Mouse (Mus musculus): ENCODE data around the gene Mob2. TPM values are rescaled to one million over a fixed set of nuclear protein-coding genes. Genes with fewer than 3 reads are reported as not detected.

The Mob2 gene
- polyA plus RNA-seq, 1 experiment: 24.8 TPM

DNA sequence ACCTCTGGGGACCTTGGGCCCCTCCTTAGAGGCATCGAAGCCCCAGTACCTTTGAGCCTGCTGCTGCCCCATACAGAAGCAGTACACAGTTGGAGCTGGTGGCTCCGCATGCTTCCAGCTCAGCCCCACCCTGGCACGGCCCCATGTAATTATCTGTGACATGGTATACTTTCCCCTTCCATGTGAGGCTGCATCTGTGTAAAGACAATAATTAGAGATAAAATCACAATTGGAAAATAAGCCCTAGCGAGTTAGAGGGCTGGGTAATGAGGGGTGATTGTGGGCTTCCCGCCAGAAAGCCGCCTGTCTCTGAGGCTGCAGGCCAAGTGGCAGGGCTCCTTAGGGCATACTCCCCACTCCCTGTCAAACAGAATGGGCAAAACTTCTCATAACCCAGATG, 82.9 kb downstream of the Mob2 start:
- TF ChIP-seq TAL1 (IDR thresholded peaks at IDR 0.05; ENCODE audit: low read length) (no peak), GATA1 (IDR thresholded peaks at IDR 0.05; ENCODE audit: low read length) (no peak)
- no peaks in the 10 kb centered on the region for H3K27me3 ChIP-seq (ENCODE audit: control insufficient read depth)
- no peaks in the 10 kb centered on the region for H3K36me3 ChIP-seq (ENCODE audit: control insufficient read depth)
- no peaks in the 10 kb centered on the region for H3K9me3 ChIP-seq (ENCODE audit: control insufficient read depth, low read length)
- H3K4me1 ChIP-seq (ENCODE audit: control insufficient read depth): no peaks in the 10 kb centered on the region
- no peak overlapping the region for H3K4me3 ChIP-seq (replicated peaks)

DNA sequence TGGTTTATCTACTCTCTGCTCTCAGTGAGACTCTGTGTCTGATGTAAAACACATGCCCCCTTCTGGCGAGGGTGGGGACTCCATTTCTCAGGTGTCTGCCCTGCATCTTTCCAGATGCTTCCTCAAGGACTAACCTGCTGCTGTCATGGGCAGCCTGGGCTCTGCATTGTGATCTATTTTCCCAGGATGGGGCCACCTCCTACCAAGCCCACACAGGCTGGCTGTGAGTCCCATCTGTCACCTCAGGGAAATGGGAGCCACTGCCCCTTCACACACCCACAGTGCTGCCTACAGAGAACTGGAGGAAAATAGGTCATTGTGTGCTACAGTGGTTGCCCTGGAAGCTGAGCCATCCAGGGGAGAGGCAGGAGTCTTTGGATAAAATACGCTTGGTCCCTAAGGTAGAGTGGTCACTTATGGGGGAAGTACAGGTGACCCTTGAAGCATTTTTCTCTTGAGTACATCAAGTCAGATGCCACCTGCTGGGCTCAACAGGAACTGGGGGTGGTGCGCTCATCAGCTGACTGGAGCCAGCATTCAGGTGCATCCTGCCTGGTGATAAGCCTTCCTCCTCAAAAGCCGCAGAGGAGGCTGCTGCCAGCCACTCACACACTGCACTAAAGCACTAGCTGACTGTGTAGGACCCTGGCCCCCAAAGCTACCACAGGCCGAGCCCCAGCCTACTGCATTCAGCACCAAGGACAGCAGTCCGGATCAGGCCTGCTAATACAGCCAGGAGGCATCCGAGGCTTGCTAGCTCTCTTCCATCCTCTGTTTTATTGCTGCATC, 87.8 kb downstream of the Mob2 start:
- H3K4me3 ChIP-seq (replicated peaks): no peak overlapping the region
- H3K9me3 ChIP-seq (ENCODE audit: control insufficient read depth, low read length): no peaks in the 10 kb centered on the region
- TF ChIP-seq GATA1 (IDR thresholded peaks at IDR 0.05; ENCODE audit: low read length): no peak
- no peak for TF ChIP-seq TAL1 (IDR thresholded peaks at IDR 0.05; ENCODE audit: low read length)
- H3K4me1 ChIP-seq (ENCODE audit: control insufficient read depth): no peaks in the 10 kb centered on the region
- H3K27me3 ChIP-seq (ENCODE audit: control insufficient read depth): no peaks in the 10 kb centered on the region
- no peaks in the 10 kb centered on the region for H3K36me3 ChIP-seq (ENCODE audit: control insufficient read depth)

DNA sequence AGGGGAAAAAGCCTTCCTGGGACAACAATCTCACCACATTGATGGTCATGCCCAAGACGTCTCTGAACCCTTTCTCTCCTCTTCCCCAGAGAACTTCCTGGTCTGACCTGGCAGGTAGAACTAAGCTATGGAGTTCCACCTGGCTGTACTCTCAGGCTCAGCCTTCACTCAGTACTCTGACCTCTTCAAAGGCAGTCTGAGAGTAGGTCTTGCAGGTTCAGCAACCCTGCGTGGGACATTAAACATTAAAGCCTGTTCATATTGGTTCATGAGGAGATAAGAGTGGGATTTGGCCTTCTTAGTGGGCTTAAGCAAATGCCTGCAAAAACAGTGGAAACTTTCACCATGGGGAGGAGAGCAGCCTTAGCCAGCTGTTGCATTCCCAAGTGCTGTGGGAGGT, 94.6 kb downstream of the Mob2 start:
- Histone ChIP-seq H3K36me3 (ENCODE audit: control insufficient read depth) (no peaks in the 10 kb centered on the region), H3K4me3 (replicated peaks) (no peak overlapping the region), H3K27me3 (ENCODE audit: control insufficient read depth) (no peaks in the 10 kb centered on the region), H3K4me1 (ENCODE audit: control insufficient read depth) (no peaks in the 10 kb centered on the region), H3K9me3 (ENCODE audit: control insufficient read depth, low read length) (no peaks in the 10 kb centered on the region)
- TF ChIP-seq TAL1 (IDR thresholded peaks at IDR 0.05; ENCODE audit: low read length) (no peak), GATA1 (IDR thresholded peaks at IDR 0.05; ENCODE audit: low read length) (no peak)

DNA sequence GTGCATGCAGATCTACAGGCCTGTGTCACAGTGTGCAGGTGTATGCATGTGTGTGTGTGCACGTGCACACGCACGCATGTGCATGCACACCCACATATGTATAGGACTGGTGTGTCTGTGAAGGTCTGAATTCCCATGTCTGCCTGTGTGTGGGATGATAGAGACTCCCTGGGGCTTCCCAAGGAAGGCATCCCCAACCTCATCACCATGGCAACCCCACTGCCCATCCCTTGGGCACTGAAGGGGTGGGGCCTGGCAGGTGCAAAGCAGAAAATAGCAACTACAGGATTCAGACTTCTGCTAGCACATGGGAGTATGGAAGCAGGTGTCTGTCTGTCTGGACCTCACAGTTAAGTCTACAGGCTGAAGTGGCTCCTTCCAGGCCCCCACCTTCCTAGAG, 98.3 kb downstream of the Mob2 start:
- H3K27me3 ChIP-seq (ENCODE audit: control insufficient read depth): no peaks in the 10 kb centered on the region
- no peaks in the 10 kb centered on the region for H3K36me3 ChIP-seq (ENCODE audit: control insufficient read depth)

DNA sequence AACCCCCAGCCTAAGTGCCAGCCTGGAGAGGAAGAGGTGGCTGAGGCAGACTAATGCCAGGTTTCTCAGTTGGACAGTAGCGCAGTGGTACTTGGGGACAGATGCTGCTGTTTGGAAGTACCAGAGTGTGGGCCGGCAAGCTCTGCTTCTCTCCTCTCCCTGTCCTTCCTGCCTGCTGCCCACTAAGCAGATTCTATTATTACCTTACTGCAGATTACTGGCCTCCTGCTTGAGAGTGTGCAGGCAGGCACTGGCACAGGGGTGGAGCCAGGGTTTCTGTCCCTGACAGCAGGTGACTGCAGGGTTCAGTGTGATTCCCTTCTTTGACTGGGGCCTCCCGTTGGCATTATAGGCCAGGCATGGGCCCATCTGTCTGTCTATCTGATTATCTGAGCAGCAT, 99.4 kb downstream of the Mob2 start:
- Histone ChIP-seq H3K4me3 (replicated peaks) (no peak overlapping the region), H3K4me1 (ENCODE audit: control insufficient read depth) (no peaks in the 10 kb centered on the region), H3K9me3 (ENCODE audit: control insufficient read depth, low read length) (no peaks in the 10 kb centered on the region), H3K36me3 (ENCODE audit: control insufficient read depth) (no peaks in the 10 kb centered on the region), H3K27me3 (ENCODE audit: control insufficient read depth) (no peaks in the 10 kb centered on the region)
- no peak for TF ChIP-seq TAL1 (IDR thresholded peaks at IDR 0.05; ENCODE audit: low read length)
- no peak for TF ChIP-seq GATA1 (IDR thresholded peaks at IDR 0.05; ENCODE audit: low read length)

More for the DNA sequence above, 98.3 kb downstream of the Mob2 start:
- H3K9me3 ChIP-seq (ENCODE audit: control insufficient read depth, low read length): no peaks in the 10 kb centered on the region
- TF ChIP-seq TAL1 (IDR thresholded peaks at IDR 0.05; ENCODE audit: low read length) (no peak), GATA1 (IDR thresholded peaks at IDR 0.05; ENCODE audit: low read length) (no peak)
- H3K4me3 ChIP-seq (replicated peaks): no peak overlapping the region
- no peaks in the 10 kb centered on the region for H3K4me1 ChIP-seq (ENCODE audit: control insufficient read depth)

DNA sequence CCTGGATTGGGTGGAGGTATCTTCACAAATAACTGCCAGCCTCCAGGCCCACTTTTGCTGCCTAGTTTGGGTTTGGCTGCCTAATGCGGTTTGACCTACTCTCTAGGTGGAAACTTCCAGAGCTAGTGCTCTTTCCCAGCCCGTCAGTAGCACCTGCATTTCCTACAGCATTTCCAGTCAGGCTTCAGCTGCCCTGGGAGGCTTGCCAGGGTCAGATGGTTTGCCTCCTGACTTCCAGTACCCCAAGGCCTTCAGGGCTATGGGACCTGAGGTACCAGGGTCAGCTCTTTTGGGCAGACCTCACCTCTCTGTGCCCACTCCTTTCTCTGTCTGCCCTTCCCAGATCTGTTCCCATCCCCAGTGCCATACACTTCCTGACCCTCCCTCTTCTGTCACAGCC, 99.9 kb downstream of the Mob2 start:
- Histone ChIP-seq H3K4me1 (ENCODE audit: control insufficient read depth) (no peaks in the 10 kb centered on the region), H3K9me3 (ENCODE audit: control insufficient read depth, low read length) (no peaks in the 10 kb centered on the region), H3K36me3 (ENCODE audit: control insufficient read depth) (no peaks in the 10 kb centered on the region), H3K4me3 (replicated peaks) (no peak overlapping the region), H3K27me3 (ENCODE audit: control insufficient read depth) (no peaks in the 10 kb centered on the region)
- TF ChIP-seq TAL1 (IDR thresholded peaks at IDR 0.05; ENCODE audit: low read length) (no peak), GATA1 (IDR thresholded peaks at IDR 0.05; ENCODE audit: low read length) (no peak)

DNA sequence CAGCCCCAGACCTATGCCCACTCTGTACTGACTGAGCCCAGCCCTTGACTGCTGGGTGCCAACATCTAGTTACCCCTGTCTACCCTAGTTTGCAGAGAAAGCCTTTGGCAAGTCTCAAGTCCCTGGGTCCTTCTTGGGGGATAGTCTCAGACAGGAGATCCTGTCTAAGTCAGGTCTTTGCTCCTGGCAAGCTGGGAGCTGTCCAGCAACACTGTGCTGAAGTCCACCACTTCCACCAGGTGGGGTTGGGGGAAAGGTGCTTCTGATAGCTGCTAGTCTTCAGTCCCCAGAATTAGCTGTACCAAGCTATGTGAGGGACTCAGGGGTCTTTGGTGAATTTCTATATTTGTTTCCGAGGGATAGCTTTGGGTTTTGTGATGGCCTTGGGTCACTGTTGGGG, 101.7 kb downstream of the Mob2 start:
- Histone ChIP-seq H3K9me3 (ENCODE audit: control insufficient read depth, low read length) (no peaks in the 10 kb centered on the region), H3K36me3 (ENCODE audit: control insufficient read depth) (no peaks in the 10 kb centered on the region), H3K27me3 (ENCODE audit: control insufficient read depth) (peaks cover under 1% of the 10 kb centered on the region; the same call in 1 of the 2 replicates), H3K4me1 (ENCODE audit: control insufficient read depth) (no peaks in the 10 kb centered on the region), H3K4me3 (replicated peaks) (no peak overlapping the region)
- no peak for TF ChIP-seq TAL1 (IDR thresholded peaks at IDR 0.05; ENCODE audit: low read length)
- TF ChIP-seq GATA1 (IDR thresholded peaks at IDR 0.05; ENCODE audit: low read length): no peak

Other genes with a start within 250 kb of the Mob2 start
- gene Muc5b, start 222.0 kb downstream of the Mob2 start, polyA plus RNA-seq (2012): not detected in 2 replicates
- 3.3 and 4.2 TPM in 2 replicates for gene Tollip, start 142.6 kb downstream of the Mob2 start, polyA plus RNA-seq (2012)
- 0.02 TPM in 1 of 2 replicates, not detected in the other for gene Brsk2, start 111.3 kb downstream of the Mob2 start, polyA plus RNA-seq (2012)
- 7.6 and 9.7 TPM in 2 replicates for gene Dusp8, start 34.8 kb upstream of the Mob2 start, polyA plus RNA-seq (2012)
- not detected in 2 replicates for gene Gm45618, start 59.7 kb upstream of the Mob2 start, polyA plus RNA-seq (2012)
- not detected in 2 replicates for gene Gm39115, start 75.0 kb upstream of the Mob2 start, polyA plus RNA-seq (2012)
- not detected in 2 replicates for gene Gm45337, start 83.5 kb upstream of the Mob2 start, polyA plus RNA-seq (2012)
- not detected in 2 replicates for gene Gm29735, start 96.0 kb upstream of the Mob2 start, polyA plus RNA-seq (2012)
- gene Gm4553, start 104.7 kb upstream of the Mob2 start, polyA plus RNA-seq (2012): not detected in 2 replicates
- gene Krtap5-2, start 114.9 kb upstream of the Mob2 start, polyA plus RNA-seq (2012): not detected in 2 replicates
- not detected in 2 replicates for gene Gm10153, start 129.3 kb upstream of the Mob2 start, polyA plus RNA-seq (2012)
- not detected in 2 replicates for gene Krtap5-3, start 140.3 kb upstream of the Mob2 start, polyA plus RNA-seq (2012)
- gene Gm7579, start 150.8 kb upstream of the Mob2 start, polyA plus RNA-seq (2012): not detected in 2 replicates
- gene Krtap5-5, start 168.9 kb upstream of the Mob2 start, polyA plus RNA-seq (2012): 0.03 TPM in 1 of 2 replicates, not detected in the other
- gene Gm40460, start 180.0 kb upstream of the Mob2 start, polyA plus RNA-seq (2012): not detected in 2 replicates
- not detected in 2 replicates for gene Gm2431, start 197.3 kb upstream of the Mob2 start, polyA plus RNA-seq (2012)
- gene Gm4559, start 213.3 kb upstream of the Mob2 start, polyA plus RNA-seq (2012): not detected in 2 replicates
- not detected in 2 replicates for gene Krtap5-1, start 236.1 kb upstream of the Mob2 start, polyA plus RNA-seq (2012)
- gene Krtap5-4, start 242.5 kb upstream of the Mob2 start, polyA plus RNA-seq (2012): not detected in 2 replicates